Comparison of ENCODE assay signal across 24 mouse cellular contexts in the genomic region with DNA sequence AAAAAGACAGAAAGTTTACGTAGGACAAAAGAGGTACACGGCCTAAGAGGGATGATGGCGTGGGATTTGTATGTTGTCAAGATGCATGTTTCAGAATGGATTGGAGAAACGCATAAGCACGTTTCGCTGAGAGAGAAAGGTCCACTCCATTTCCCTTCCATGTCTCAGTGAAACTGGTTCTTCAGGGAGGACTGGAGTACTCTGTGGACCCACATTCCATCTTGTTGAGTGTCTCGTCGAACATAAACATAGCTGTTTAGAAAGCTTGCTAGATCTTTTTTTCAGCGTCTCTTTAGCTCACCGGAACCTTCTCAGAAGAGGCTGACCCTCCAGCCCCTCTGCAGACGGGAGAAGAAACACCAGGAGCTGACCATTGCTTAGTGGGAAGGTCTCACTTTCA.
"Had no signal": no experiment of that assay in that cellular context is flagged by ENCODE, and none has a peak within 500 bp of the region (broad histone marks: within the 10 kb centered on the region; RNA-seq: fewer than 3 reads in every experiment).

No protein-coding gene starts in this region.

- H3K4me3 ChIP-seq: heart, adult 2 months; heart, embryonic 13.5 days; heart, embryonic 15.5 days; hindbrain, embryonic 13.5 days; hindbrain, embryonic 15.5 days; kidney, embryonic 15.5 days; limb, embryonic 13.5 days; limb, embryonic 15.5 days had no signal

- H3K9me3 ChIP-seq: heart, embryonic 15.5 days; kidney, embryonic 15.5 days; limb, embryonic 15.5 days had no signal

- H3K27me3 ChIP-seq: heart, embryonic 13.5 days; heart, embryonic 15.5 days; hindbrain, embryonic 13.5 days; hindbrain, embryonic 15.5 days; kidney, embryonic 15.5 days; limb, embryonic 13.5 days had no signal

- H3K4me2 ChIP-seq: heart, embryonic 11.5 days; heart, embryonic 13.5 days; heart, embryonic 15.5 days; hindbrain, embryonic 13.5 days; hindbrain, embryonic 15.5 days; kidney, embryonic 15.5 days; limb, embryonic 13.5 days; limb, embryonic 15.5 days had no signal

- ATAC-seq: hindbrain, postnatal 0 days; intestine, embryonic 16.5 days had no signal

- H3K9ac ChIP-seq: heart, embryonic 13.5 days; heart, embryonic 15.5 days; hindbrain, embryonic 13.5 days; hindbrain, embryonic 15.5 days; kidney, embryonic 15.5 days; limb, embryonic 13.5 days; limb, embryonic 15.5 days had no signal

- H3K36me3 ChIP-seq: heart, embryonic 13.5 days; heart, embryonic 15.5 days; hindbrain, embryonic 13.5 days; hindbrain, embryonic 15.5 days; kidney, embryonic 15.5 days; limb, embryonic 13.5 days; limb, embryonic 15.5 days had no signal

- H3K4me1 ChIP-seq: heart, embryonic 13.5 days; heart, embryonic 15.5 days; hindbrain, embryonic 13.5 days; hindbrain, embryonic 15.5 days; limb, embryonic 15.5 days had no signal

- DNase-seq: gastrocnemius, postnatal 14 days; gastrocnemius, postnatal 36 days; heart, adult 2 months; heart, postnatal 14 days; heart, postnatal 36 days; kidney, adult 11 months; kidney, adult 2 months; kidney, adult 9 months; kidney, postnatal 14 days; kidney, postnatal 36 days; layer of hippocampus, adult 9-11 months; layer of hippocampus, postnatal 36 days; left cerebral cortex, postnatal 4 days had no signal

- H3K27ac ChIP-seq: heart, adult 2 months; heart, embryonic 13.5 days; heart, embryonic 15.5 days; hindbrain, embryonic 13.5 days; hindbrain, embryonic 15.5 days; hindbrain, postnatal 0 days; kidney, embryonic 15.5 days; kidney, postnatal 0 days; limb, embryonic 13.5 days; limb, embryonic 15.5 days had no signal
